Mouse (Mus musculus) gonadal fat pad, adult 2 months (tissue): ENCODE results near the gene Adcy9. TPM values are rescaled to one million over a fixed set of nuclear protein-coding genes. Genes with fewer than 3 reads are reported as not detected.

ENCODE experiments used
- DNase-seq: peaks from one replicate; pipeline ENCODE4 v3.0.0-alpha.2; 2012; ENCODE audit warnings: low read depth
- polyA plus RNA-seq: library from polyadenylated mRNA; depleted of rRNA; stranded (reverse); fragments of >200 nt; gene quantifications from 2 replicates; pipeline ENCODE4 v1.2.3, GENCODE M21; 2012

The Adcy9 gene
- polyA plus RNA-seq, 1 experiment: 10.3 TPM

DNA sequence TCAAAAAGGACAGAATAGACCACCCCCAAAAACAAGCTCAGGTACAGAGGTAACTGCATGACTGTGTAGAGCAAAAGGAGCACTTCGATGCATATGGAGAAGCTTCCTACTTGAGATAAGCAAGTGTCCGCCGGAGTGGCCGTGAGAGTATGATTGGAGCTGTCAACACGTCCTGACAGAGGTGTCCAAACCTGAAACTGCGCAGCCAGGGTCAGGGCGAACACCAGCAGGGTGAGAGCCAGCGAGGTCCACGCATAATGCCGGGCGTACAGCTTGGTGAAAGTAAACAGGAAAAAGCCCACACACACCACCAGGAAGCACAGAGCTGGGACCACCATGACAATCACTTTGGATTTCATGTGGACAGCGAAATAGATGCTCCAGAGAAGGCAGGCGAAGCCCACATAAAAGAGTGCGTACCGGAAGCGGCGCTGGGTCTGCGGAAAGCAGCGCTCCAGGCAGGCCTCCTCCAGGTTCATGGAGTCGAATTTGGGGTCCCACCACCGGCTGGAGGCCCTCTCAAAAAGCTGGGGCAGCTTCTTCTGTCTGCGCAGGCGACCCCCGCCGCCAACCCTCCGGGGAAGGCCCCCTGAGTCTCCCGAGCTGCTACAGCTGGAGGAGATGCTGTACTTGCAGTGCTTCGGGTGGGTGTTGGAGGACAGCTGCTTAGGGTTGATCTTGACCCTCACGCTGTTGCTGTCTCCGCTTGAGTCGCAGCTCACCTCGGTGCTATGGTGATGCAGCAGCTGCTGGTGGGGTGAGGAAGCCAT lies 1.3 kb downstream of the Adcy9 start:
- no peak for DNase-seq

DNA sequence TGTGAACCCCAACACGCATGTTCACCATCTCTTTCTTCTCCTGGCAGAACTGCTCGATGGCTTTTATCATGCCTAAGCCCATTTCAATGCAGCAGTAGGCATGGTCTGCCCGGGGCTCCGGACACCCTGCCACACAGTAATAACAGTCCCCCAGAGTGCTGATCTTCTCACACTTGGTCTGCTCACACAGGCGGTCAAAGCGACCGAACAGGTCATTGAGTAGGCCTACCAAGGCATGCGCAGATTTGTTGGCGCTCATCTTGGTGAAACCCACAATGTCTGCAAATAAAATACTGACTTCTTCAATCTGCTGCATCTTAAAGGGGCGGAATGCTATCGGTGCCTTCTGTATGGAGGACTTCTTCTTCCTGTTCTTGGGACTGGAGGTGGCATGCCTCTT lies 2.2 kb downstream of the Adcy9 start:
- no peak for DNase-seq

DNA sequence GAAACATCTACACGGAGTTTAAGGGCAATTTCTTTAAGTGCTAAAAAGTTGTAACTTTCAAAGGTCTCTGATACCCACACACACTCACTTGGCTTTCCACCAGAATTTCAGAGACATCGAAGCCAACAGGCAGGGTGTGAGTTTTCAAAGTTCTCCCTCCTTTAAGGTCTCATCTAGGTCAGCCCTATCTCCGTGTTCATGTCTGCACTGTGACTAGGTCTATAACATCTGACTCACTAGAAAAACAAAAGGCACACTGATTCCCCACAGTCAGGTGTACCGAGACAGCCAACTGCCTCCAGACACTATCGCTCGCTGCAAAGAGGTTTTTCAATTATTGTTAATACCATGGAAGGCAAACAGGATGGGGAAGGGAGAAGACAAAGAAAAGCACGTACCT lies 2.8 kb downstream of the Adcy9 start:
- DNase-seq: no peak

DNA sequence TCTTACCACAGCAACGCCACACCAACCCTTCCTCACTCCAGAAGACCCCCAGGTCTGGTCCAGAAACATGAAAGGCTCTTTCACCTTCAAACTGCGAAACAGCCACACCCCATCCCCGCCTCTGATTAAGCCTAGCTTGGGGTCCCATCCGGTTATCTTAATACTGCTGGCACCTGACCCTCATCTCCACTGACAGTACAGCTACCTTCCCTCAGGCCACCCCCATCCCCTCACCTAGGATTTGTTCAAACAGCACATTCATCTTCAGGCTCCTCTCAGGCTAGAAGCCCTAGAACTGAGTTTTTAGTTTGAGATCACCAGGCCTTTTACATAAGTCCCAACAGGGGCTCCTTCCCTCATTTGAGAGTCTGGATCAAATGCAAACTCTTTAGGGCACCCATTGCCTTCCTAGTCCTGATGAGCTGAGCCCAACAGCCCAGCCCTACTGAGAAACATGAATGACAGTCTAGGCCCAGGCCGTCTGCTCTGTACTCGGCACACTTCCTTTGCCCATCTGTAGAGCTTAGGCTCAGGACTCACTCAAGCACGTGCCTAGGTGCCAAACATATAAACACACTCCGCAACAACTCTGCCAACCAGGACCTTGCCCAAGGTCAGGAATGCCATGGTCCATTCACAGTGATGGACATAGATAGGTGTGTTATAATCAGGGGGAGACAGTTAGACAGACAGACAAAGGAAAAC lies 5.3 kb downstream of the Adcy9 start:
- no peak for DNase-seq

DNA sequence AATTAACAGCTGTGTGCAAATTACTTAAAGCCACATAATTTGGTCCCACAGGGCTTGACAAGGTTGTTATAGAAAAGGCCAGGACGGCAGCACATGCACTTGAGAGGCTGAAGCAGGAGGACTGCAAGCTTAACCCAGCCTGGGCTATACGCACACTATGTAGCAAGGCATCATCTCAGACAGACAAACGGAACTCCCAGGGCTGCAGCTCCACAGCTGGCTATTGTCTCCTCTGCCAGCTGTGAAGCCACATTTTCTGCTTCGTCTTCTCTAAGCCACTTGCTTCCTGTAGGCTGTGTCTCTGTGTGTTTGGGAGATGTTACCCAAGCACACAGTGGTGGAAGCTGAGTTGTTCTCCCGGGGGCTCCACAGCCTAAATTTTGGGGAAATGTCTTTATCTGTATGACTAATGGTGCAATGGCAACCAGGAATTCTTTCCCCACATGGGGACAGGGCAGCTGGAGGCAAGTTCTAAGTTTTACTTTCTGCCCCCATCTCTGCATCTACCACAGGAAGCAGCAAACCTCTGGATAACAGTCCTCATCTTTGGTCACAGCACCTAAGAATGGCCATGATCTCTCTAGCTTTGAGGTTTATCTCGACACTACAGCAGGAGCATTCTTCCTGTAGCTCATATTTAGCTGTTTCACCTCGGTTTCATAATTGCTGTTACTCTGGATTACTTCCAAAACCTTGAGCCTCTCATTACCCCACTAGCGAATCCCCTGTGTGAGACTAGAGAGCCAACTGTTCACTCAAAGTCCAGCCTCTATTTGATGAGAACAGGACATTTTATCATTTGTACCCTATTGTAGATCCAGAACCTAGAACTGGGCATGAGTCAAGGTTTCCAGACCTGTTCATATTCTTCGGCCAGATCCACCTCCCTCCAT lies 6.1 kb downstream of the Adcy9 start:
- DNase-seq: no peak

DNA sequence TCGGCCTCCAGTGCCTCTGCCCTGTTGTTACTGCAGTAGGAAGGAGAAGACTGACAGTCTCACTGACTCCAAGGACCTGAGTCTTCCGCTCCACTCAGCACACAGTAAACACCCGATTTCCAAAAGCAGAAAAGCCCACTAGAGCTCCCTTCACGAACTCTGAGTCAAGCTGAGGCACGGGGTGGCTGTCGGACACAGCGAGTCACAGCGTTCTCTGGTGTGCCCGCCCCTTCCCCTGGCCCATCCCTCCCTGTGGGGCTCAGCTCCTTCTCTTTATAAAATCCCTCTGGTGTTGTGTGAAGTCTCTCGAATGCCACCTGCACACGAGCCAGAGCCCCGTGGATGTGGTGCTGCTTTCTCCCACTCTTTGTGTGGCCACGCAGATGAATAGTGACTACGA lies 7.0 kb downstream of the Adcy9 start:
- no peak for DNase-seq

DNA sequence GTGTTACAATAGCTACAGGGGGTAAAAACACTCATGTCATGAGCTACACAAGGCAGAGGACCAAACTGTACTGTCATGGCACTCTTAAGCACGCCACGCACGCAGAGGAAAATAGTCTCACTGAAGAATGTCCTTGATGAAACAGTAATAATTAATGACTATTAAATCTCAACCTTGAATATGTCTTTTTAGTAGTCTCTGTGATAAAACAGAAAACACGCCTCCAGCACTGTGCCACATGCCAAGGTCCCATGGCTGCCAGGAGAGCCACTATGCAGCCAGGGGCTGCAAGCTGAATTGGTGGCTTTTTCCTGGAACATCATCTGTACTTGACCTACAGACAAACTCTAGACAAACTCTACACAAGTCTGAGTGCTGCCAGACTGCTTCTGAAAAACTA lies 8.0 kb downstream of the Adcy9 start:
- DNase-seq: no peak

DNA sequence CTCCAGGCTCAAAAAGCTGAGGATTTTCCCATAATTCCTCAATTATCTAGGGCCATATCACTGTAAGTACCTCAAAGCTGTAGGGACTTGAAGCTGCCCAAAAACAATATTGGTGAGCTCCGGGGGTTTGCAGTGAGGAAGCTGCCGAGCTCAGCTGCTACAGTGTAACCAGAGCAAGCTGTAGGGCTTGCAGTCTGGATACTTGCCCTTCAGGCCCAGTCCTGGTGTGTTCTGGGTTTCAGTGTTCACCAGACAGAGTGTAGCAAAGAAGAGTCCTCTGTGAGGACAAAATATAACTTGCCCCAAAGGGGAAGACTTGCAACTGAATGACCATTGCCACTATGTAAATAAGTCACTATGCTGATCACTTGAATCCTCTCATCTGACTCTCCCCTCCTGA lies 9.0 kb downstream of the Adcy9 start:
- DNase-seq: no peak

DNA sequence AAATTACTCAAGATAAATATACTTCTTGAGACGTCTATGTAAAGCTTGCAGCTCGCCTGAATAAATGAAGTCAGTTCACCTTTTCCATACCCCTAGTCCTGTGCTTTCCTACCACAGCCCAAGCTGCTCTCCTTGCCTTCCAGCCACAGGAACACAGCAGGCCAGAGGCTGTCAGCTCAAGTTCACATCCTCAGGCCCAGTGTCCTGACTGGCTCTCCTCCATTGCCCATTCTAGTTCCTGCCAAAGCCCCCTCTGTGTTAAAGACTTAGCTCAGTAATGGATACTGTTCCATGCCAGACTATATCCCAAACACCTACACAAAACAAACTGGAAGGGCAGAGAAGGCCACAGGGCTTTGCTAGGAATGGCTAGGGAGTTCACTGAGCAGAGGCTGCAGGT lies 12.8 kb downstream of the Adcy9 start:
- DNase-seq: no peak

DNA sequence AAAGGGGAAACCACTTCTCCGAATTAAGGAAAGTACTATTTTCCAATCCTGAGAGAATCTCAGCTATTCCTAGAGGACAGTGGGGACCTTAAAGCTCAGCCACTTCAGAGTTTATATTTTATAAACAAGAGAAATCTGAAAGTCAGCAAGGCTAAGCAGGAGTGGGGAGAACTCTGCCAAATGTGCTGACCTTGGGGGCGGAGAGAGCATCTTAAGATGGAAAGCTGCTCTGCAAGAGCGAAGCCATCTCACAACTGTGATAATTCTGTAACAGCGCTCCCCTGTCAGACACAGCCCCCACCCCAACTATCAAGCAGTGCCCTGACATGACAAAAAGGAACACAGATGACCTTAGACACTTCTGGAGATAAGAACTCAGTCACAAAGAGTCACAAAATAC lies 13.6 kb downstream of the Adcy9 start:
- no peak for DNase-seq

DNA sequence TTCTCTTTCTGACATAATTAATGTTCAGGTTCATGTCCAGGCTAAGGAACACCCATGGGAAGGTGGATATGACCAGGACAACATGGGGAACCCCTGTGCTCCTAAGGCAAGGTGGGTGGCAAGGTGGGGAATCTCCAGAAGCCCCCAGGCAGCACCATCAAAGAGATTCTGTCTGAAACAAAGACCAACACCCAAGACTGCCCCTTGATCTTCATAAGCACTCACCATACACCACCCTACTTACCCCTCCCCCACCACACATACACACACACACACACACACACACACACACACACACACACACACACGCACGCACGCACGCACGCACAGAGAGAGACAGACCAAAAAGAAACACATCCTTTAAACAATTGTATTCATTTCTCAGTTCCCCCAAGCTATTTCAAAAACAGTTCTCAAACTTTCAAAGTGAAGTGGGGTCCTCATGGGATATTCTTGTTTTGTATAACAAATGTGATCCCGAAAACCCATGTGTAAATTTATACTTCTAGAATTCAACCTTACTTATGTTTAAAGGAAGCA lies 14.2 kb downstream of the Adcy9 start:
- no peak for DNase-seq

DNA sequence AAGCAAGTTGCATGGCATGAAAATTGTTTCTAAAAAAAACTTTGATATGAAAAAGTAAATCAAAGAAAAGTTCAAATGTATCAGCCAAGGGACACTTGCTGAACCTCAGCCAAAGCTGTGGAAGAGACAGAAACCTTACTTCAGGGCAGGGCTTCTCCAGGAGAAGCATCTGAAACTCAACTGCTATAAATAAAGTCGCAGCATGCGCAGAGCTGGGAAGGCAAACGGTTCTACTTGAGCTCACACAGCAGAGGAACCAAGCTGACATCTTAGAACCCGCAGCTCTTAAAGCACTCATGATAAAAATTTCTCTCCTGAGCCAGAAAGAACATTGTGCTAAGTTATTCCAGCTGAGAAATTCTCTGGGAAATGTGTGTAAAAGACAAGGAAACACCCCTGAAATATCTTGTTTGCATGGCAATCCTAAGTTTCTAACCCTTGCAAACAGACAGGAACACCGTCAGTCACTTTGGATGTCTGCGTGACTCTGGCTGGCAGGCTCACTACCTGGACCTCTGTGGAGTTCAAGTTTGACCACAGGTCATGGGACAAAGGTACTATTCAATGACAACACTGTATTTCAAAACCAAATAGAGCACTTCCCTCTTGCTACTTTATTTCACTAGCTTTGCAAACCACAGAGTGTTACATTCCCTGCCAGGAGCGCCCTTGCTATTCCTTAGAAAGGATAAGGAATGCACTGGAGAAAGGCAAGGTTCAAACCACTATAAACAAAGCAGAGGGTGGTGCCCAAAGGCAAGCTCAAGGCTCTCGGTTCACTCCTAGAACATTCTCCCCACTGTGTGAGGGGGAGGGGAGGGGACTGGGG lies 15.2 kb downstream of the Adcy9 start:
- peak; percentile 54 for DNase-seq

DNA sequence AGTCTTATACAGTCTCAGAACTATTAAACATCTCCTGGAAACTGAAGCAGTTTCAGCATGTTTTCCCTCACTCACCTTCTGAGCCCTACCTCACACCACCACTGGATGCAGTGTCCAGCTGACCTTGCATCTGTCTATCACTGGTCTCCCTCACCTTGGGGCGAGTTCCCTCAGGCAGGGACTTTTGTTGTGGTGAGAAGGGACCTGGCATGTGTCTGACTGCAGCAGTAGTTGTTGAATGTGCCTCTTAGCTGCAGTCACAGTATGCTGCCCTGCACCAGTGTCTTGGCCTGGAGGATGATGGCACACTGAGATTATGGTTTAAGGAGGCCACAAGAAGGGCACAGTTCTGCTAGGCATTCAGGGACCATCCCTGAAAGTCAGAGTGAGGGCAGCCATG lies 19.2 kb downstream of the Adcy9 start:
- DNase-seq: no peak

DNA sequence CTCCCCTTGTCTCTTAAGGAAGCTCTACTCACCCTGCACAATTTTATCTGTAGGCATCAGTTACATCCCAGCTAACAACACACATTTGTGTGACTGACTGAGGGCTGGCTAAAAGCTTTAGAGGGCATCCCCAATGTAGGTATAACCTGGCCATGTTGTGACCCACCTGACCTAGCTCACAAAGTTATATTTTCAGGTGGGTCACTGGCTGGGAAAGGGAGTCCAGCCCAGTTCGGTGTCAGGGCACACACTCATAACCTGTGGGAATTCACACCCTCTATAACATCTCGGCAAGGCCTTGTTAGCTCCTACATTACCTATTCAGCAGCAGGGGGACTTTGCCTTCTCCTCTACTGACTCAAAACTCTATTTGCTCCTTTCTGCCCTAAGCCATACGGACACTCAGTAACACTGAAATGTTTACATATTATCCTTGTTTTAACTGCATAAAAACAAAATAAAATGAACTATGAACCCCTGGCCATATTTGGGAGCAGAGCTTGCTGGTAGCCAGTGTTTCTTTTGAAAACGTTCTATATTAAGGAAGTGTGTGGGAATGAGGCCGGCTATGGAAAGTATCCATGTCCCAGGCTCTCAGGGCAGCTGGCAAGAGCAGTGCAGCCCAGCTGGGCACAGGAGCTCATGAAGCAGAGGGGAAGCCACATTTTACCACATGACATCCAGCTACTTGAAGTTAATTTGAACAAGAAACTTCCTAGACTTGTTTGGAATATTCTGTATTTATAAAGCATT lies 20.7 kb downstream of the Adcy9 start:
- no peak for DNase-seq

DNA sequence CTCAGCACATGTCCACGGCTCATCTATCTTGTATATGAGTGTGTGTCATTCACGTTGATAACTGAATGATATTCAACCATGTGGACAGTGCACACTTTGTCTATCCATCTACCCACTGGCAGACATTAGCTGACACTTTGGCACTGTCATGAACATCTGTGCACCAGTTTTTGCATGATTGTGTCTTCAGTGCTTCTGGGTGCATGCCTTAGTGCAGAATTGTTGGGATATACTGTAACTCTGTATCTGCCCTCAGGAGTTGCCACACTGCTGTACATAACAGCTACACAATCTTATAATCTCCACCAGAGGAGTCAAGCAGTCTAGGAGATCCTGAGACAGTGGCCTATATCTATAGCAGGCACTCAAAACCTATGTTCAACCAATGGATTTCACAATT lies 21.5 kb downstream of the Adcy9 start:
- no peak for DNase-seq

DNA sequence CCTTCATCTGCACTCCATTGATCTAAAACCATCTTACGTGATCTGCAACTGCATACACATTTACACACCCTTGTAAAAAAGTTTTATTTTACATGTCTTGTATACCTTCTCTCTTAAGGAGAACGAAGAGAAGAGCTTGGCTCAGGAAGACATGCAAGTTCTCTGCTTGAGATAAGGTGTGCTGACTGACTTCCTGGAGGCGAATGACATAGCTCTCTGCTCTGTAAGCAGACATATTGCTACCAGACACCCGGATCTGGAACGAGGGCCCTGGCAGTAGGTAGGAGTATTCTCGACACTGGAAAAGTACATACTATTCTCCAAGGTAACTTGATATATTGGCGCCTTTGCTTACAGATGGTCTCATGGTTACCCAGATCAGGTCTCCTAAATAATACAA lies 22.7 kb downstream of the Adcy9 start:
- DNase-seq: no peak

DNA sequence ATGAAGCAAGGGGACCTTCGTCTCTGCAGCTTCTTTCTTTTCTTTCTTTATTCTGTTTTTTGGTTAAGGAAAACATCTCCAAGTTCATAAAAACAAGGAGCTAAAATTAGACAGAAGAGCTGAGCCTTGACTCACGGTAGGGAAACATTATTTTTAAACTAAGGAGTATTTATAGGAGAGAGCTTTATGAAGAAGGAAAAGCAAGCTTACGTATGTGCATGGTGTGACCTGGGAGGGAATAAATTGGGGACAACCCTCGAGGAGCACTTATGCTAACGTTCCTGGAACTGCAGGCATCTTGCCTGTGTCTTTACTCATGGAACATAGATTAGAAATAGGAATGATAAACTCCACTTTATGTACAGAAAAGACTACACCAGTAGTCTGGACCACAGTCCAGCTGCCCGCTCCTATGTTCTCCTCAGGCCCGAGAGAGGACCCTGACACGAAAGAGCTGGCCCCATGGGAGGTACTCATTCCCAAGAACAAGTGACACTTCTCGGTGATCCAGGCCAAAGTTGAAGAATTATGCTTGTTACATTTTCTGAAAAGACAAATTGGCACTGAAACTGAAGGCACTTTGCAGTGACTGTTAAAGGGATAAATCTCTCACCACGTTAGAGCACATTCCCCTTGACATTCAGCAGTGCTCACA lies 24.5 kb downstream of the Adcy9 start:
- no peak for DNase-seq

DNA sequence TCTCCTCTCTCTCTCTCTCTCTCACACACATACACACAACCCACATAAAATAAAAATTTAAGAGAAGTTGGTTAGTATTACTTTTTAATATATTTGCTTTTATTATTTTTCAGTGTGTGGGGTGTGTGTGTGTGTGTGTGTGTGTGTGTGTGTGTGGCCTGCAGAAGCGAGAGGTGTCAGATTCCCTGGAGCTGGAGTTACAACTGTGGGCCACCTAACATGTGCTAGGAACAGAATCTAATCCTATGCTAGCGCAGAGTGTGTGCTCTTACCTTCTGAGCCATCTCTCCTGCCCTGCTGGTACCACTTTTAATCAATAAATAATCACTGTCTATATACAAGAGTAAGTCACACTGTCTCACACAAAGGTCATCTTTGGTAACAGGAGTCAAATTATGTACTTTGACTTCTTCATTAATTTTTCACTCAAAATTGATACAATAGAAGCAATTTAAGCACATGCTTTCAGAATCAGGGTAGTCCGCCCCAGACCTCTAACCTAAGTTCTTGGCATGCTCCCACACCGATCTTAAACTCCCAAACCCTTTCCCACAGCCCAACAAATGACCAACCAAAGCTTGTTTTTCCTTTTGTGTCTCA lies 25.2 kb downstream of the Adcy9 start:
- no peak for DNase-seq

DNA sequence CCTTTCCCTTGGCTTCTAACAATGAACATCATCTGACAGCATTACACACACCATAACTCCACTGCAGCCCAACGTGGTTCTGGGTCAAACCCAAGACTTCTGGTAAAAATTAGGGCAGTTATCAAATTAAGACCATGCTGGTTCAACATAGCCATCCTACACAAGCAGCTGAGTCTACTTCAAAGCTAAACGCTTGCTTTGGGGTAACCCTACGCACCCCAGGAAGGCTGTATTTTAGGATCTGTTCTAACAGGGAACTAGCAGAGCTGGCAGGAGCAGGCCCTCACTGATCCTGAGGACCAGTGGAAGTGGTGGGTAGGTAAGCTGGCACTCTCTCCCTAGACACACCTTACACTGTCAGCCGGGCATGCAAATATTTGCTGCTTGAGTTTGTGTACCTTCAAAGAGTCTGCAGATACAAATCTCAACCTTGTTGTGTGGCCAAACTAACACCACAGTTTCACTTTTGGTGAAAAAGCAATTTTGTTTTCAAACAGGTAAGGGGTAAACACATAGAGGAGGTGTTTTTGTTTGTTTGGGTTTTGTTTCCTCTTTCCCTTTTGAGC lies 36.7 kb downstream of the Adcy9 start:
- DNase-seq: no peak
